Mouse (Mus musculus) intestine, embryonic 14.5 days (tissue): Measurements from ENCODE around the gene Ak6. TPM values are rescaled to one million over a fixed set of nuclear protein-coding genes. Genes with fewer than 3 reads are reported as not detected.

Experiments
- ATAC-seq: fragments of 200-750 bp; cut with Nextera tagmentation; replicated peaks from 2 replicates; pipeline ENCODE4 v1.8.0; 2017; ENCODE audit warnings: low read depth, moderate number of reproducible peaks, moderate TSS enrichment, moderate library complexity; ENCODE audit not compliant: low FRiP score, low TSS enrichment
- DNase-seq: peaks from one replicate; pipeline ENCODE4 v3.0.0-alpha.2; 2018; ENCODE audit warnings: low spot score
- H3K27ac ChIP-seq: fragments of 300-500 bp; sonication (generic); 2 replicates; pipeline ENCODE4 v1.5.1; 2014; ENCODE audit warnings: low read depth, mild to moderate bottlenecking, control low read depth
- H3K27me3 ChIP-seq: fragments of 300-500 bp; sonication (generic); replicated peaks from 2 replicates; pipeline ENCODE4 v1.6.1; 2014; ENCODE audit warnings: low read length, control low read depth; ENCODE audit not compliant: control insufficient read depth, insufficient read depth
- H3K36me3 ChIP-seq: fragments of 300-500 bp; sonication (generic); 2 replicates; pipeline ENCODE4 v1.6.1; 2014; ENCODE audit warnings: low read length, control low read depth; ENCODE audit not compliant: control insufficient read depth, insufficient read depth
- H3K4me1 ChIP-seq: fragments of 300-500 bp; sonication (generic); replicated peaks from 2 replicates; pipeline ENCODE4 v1.6.1; 2014; ENCODE audit warnings: low read length, control low read depth, mixed read lengths; ENCODE audit not compliant: control insufficient read depth, insufficient read depth
- H3K4me2 ChIP-seq: fragments of 300-500 bp; sonication (generic); 2 replicates; pipeline ENCODE4 v1.6.1; 2014; ENCODE audit warnings: low read length
- H3K4me3 ChIP-seq: fragments of 300-500 bp; sonication (generic); 2 replicates; pipeline ENCODE4 v1.5.1; 2014; ENCODE audit warnings: low read depth, low read length, control low read depth, mixed read lengths
- H3K9ac ChIP-seq: fragments of 300-500 bp; sonication (generic); 2 replicates; pipeline ENCODE4 v1.6.1; 2014; ENCODE audit warnings: mild to moderate bottlenecking, low read length
- H3K9me3 ChIP-seq: fragments of 300-500 bp; sonication (generic); 2 replicates; pipeline ENCODE4 v1.6.1; 2016; ENCODE audit warnings: low read length, control low read depth; ENCODE audit not compliant: control insufficient read depth
- WGBS: fragments of 180-500 bp; shearing (Covaris S2); extraction: QIAGEN DNeasy Blood & Tissue Kit; methylation state at CpG from one replicate; pipeline ENCODE4 v1.1.7; 2014; 5-methylcytosine and 5-hydroxymethylcytosine counted together
- polyA plus RNA-seq: library from polyadenylated mRNA; unstranded; fragments of >200 nt; fragmentation: Nextera tagmentation; extraction: Ambion mirVana; gene quantifications from 2 replicates; pipeline ENCODE4 v1.2.1, GENCODE M21; 2014

The Ak6 gene
- polyA plus RNA-seq, 1 experiment from 2014 or later: 287 TPM

DNA sequence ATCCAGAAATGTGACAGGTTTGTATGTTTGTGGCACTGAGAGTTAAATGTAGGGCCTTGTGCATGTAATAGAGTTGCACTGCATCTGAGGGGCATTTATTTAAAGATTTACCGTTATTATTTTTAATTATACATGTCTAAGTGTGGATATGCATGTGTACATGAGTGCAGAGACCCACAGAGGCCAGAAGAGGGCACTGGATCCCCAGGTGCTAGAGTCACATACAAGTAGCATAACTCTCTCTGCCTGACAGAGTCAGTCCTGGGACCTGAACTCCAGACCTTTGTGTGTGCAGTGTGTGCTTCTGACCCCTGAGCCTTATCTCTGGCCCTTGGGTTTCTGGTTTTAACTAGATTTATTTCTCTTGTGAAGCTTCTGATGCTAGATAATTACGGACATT lies 33.6 kb downstream of the Ak6 start:
- 70% methylated on average over 2 of the region's 2 CpGs for WGBS
- H3K4me2 ChIP-seq: no peak overlapping the region
- ATAC-seq: no peak

DNA sequence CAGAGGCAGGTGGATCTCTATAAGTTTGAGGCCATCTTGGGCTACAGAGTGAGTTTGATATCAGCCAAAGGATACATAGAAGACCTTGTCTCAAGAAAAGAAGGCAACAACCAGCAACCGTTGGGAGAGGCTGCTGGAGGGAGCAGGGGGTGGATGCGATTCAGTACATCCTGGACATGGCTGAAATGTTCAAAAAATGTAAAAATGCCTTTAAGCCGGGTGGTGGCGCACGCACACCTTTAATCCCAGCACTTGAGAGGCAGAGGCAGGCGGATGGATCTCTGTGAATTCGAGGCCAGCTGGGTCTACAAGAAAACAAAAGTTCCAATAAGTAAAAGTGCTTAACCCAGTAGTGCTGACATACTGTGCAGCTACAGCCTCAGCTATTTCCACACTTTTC lies 36.7 kb downstream of the Ak6 start:
- Histone ChIP-seq H3K4me2 (no peak overlapping the region), H3K4me3 (no peak overlapping the region), H3K36me3 (no peaks in the 10 kb centered on the region; the same call in 1 of the 2 replicates), H3K27ac (no peak overlapping the region), H3K4me1 (no peaks in the 10 kb centered on the region), H3K27me3 (no peaks in the 10 kb centered on the region), H3K9me3 (no peaks in the 10 kb centered on the region), H3K9ac (no peak overlapping the region)
- ATAC-seq (no peak), DNase-seq (no peak)
- WGBS: 68% methylated on average over 7 of the region's 7 CpGs

More for the DNA sequence above, 33.6 kb downstream of the Ak6 start:
- Histone ChIP-seq H3K4me3 (no peak overlapping the region), H3K27ac (no peak overlapping the region), H3K9ac (no peak overlapping the region), H3K4me1 (no peaks in the 10 kb centered on the region), H3K27me3 (no peaks in the 10 kb centered on the region), H3K36me3 (no peaks in the 10 kb centered on the region; the same call in 1 of the 2 replicates), H3K9me3 (no peaks in the 10 kb centered on the region)
- no peak for DNase-seq

GRCm38 (mm10) chr13:100697541-100697940 lies 46.8 kb downstream of the Ak6 start:
- 91% methylated on average over 3 of the region's 3 CpGs for WGBS
- DNase-seq (no peak), ATAC-seq (no peak)
- no peaks in the 10 kb centered on the region for H3K9me3 ChIP-seq
- H3K9ac ChIP-seq: no peak overlapping the region
- H3K27me3 ChIP-seq: no peaks in the 10 kb centered on the region
- H3K27ac ChIP-seq: no peak overlapping the region
- no peak overlapping the region for H3K4me3 ChIP-seq
- no peak overlapping the region for H3K4me2 ChIP-seq
- peaks cover 64% of the 10 kb centered on the region for H3K36me3 ChIP-seq
- no peaks in the 10 kb centered on the region for H3K4me1 ChIP-seq

DNA sequence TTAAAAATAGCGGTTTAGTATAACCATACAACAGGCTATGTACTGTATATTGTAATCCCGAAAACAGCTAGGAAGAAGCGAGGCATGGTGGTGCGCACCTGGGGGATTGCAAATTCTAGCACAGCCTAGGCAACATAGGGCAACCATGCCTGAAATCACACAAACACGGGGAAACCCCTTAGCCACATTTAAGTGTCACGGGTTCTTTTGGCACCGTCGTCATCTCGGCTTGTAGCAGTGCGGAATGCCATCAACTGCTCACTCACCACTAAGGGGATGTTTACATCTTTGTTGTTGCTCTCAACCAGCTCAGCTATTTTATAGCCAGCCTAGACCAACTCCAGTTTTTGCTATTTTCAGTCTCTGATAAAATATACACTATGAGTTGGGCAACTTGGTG lies 48.1 kb downstream of the Ak6 start:
- Histone ChIP-seq H3K27me3 (no peaks in the 10 kb centered on the region), H3K27ac (no peak overlapping the region), H3K9me3 (no peaks in the 10 kb centered on the region), H3K4me2 (no peak overlapping the region), H3K36me3 (peaks cover 77% of the 10 kb centered on the region), H3K4me1 (no peaks in the 10 kb centered on the region), H3K4me3 (no peak overlapping the region), H3K9ac (no peak overlapping the region)
- 92% methylated on average over 10 of the region's 10 CpGs for WGBS
- DNase-seq (no peak), ATAC-seq (no peak)

GRCm38 (mm10) chr13:100703468-100703867 lies 52.7 kb downstream of the Ak6 start:
- Histone ChIP-seq H3K9me3 (no peaks in the 10 kb centered on the region), H3K4me1 (no peaks in the 10 kb centered on the region), H3K27ac (no peak overlapping the region), H3K36me3 (peaks cover 94% of the 10 kb centered on the region), H3K4me2 (no peak overlapping the region), H3K4me3 (no peak overlapping the region), H3K27me3 (no peaks in the 10 kb centered on the region), H3K9ac (no peak overlapping the region)
- DNase-seq (no peak), ATAC-seq (no peak)
- WGBS: 95% methylated on average over 2 of the region's 2 CpGs

DNA sequence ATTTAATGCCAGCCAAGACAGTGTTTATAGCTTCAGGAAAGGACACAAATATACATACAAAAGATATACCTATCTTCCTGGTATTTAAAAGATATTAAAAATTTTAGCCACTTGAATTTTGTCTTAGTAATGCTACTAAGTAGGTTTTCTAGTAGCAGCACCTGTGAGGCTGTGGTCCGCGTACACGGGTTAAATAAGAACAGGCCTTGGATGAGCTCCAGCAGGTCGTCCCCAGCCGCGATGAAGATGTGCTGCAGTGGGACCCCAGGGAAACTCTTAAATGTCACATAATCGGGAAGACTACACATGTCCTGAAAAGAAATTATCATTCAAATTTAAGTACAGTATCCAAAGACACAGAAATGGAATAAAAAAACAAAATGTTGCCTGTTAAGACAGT lies 55.4 kb downstream of the Ak6 start:
- WGBS: 95% methylated on average over 7 of the region's 7 CpGs
- DNase-seq (no peak), ATAC-seq (no peak)
- no peak overlapping the region for H3K4me2 ChIP-seq
- H3K4me3 ChIP-seq: no peak overlapping the region
- no peak overlapping the region for H3K9ac ChIP-seq
- no peak overlapping the region for H3K27ac ChIP-seq
- no peaks in the 10 kb centered on the region for H3K9me3 ChIP-seq
- no peaks in the 10 kb centered on the region for H3K27me3 ChIP-seq
- peaks cover 96% of the 10 kb centered on the region for H3K36me3 ChIP-seq
- no peaks in the 10 kb centered on the region for H3K4me1 ChIP-seq

- Histone ChIP-seq H3K9ac (no peak overlapping the region), H3K27ac (no peak overlapping the region), H3K4me2 (no peak overlapping the region), H3K27me3 (no peaks in the 10 kb centered on the region), H3K4me3 (no peak overlapping the region), H3K36me3 (peaks cover 86% of the 10 kb centered on the region), H3K9me3 (no peaks in the 10 kb centered on the region), H3K4me1 (no peaks in the 10 kb centered on the region)
- no peak for DNase-seq
- WGBS: 89% methylated on average over 6 of the region's 6 CpGs
- ATAC-seq: no peak
Observed at GRCm38 (mm10) chr13:100715467-100715866, 64.7 kb downstream of the Ak6 start.

Other genes with a start within 250 kb of the Ak6 start
- 0.89 and 1.3 TPM in 2 replicates for gene Naip1, start 198.1 kb upstream of the Ak6 start, polyA plus RNA-seq
- 81.6 and 96.4 TPM in 2 replicates for gene Gtf2h2, start 158.4 kb upstream of the Ak6 start, polyA plus RNA-seq
- gene Ocln, start 98.3 kb upstream of the Ak6 start, polyA plus RNA-seq: 71.7 and 74.6 TPM in 2 replicates
- 24.0 and 25.6 TPM in 2 replicates for gene Marveld2, start 34.0 kb upstream of the Ak6 start, polyA plus RNA-seq
- 20.3 TPM in 2 replicates for gene Rad17, start 72 bp downstream of the Ak6 start, polyA plus RNA-seq
- 9.6 and 14.2 TPM in 2 replicates for gene Taf9, start 600 bp downstream of the Ak6 start, polyA plus RNA-seq
- gene Ccdc125, start 18.7 kb downstream of the Ak6 start, polyA plus RNA-seq: 9.3 and 10.1 TPM in 2 replicates
- gene Cdk7, start 80.0 kb downstream of the Ak6 start, polyA plus RNA-seq: 79.3 and 87.3 TPM in 2 replicates
- gene Mrps36, start 93.7 kb downstream of the Ak6 start, polyA plus RNA-seq: 199 and 219 TPM in 2 replicates
- 35.7 and 39.0 TPM in 2 replicates for gene Cenph, start 124.9 kb downstream of the Ak6 start, polyA plus RNA-seq
- gene Ccnb1, start 135.6 kb downstream of the Ak6 start, polyA plus RNA-seq: 242 and 267 TPM in 2 replicates
- gene Slc30a5, start 182.4 kb downstream of the Ak6 start, polyA plus RNA-seq: 62.8 and 65.4 TPM in 2 replicates